Mouse (Mus musculus): ENCODE measurements at regions not wholly inside any gene's neighbourhood (a gene's known extent, or its start where the extent isn't known, plus 50 kb on each side); places are given as distances from the start of the nearest gene placed in this dataset.

GRCm38 (mm10) chr17:73046985-73047384 is 60.8 kb upstream of the Lclat1 start:
- no peak for DNase-seq (ENCODE audit: extremely low read depth, insufficient read length, low spot score)

GRCm38 (mm10) chr17:73048164-73048563 is 59.6 kb upstream of the Lclat1 start:
- DNase-seq (ENCODE audit: extremely low read depth, insufficient read length, low spot score) = no peak

DNA sequence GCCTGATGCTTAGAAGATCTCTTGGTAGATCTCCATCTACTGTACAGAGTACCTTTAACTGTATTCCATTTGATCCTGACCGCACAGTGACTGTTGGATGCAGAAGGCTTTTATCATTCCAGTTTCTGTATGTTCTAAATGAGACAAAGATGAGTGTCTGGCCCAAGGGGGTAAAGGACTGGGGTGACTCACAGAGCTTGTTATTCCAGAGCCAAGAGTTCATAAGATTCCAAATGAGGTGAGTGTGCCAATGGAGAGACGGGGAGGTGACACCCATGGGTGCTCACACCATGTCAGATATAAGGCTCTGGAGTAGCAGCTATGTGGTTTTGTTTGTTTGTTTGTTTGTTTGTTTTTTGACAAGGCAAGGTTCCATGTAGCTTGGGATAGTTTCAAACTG is 54.8 kb upstream of the Lclat1 start:
- DNase-seq (ENCODE audit: extremely low read depth, insufficient read length, low spot score) = no peak

DNA sequence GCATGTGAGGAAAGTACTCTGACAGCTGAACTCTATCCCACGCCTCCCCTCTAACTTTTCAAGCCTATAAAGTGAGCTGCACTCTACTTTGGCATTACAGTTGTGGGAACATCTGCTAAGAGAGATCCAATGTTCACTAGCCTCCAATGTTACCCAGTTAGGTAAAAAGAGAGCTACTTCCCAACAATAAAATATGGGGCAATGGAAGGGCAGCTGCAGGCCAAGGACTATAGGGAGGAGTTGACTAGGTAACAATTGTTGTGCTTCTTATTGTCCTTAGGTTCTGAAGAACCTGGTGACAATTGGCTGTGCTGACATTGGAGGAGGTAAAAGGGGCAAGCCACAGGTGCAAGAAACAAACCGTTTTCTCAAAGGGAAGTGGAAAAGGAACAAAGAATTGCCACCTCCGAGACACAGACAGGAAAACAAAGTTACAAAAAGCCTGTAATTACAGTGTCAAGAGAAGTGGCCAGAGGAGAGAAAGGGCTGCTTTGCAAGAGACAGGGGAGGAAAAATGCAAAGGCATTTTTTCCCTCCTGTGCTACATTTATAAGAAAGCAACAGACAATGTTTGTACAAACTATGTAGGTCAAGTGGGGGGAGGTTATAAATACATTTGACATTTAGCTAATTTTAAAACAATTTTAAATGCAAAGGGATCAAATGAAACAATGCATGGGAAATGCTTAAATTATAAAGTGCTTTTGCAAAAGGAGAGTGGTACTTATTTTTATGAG is 54.1 kb upstream of the Lclat1 start:
- DNase-seq (ENCODE audit: extremely low read depth, insufficient read length, low spot score) = no peak

DNA sequence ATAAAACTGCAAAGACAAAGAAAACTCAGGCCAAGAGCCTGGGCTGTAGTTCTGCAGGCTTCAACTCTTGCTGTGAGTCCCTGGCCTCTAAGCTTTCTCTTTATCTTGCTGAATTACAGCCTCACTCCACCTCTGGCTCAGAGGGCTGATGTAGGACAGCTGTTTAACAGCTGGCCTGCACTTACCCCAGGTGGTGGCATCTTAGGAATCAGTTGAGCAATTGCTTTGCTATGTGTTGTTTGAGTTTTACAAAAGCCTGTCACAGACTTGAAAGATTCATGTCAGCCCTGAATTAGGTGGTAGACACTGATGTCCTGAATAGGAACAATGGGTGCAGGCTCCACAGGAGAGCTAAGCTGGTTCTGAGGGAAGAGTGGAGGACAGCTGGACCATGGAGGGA is 53.6 kb upstream of the Lclat1 start:
- DNase-seq (ENCODE audit: extremely low read depth, insufficient read length, low spot score) = no peak

DNA sequence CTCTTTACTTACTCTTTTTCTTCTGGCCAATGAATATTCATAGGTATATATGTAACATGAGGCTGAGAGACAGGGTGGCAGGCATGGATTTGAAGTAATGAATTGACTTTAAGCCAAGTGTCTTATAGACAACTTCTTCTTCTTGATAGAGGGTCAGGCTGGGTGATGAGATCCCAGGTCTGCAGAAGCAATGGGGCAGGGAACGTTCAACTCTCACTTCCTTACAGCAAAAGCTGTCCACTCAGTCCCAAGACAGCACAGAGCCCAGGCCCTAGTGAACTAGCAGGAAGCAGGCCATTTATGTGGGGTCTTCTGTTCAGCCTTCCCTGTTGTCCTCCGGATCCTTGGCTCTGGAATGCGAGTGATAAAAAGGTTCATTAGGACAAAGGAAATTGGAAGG is 52.6 kb upstream of the Lclat1 start:
- DNase-seq (ENCODE audit: extremely low read depth, insufficient read length, low spot score) = no peak

DNA sequence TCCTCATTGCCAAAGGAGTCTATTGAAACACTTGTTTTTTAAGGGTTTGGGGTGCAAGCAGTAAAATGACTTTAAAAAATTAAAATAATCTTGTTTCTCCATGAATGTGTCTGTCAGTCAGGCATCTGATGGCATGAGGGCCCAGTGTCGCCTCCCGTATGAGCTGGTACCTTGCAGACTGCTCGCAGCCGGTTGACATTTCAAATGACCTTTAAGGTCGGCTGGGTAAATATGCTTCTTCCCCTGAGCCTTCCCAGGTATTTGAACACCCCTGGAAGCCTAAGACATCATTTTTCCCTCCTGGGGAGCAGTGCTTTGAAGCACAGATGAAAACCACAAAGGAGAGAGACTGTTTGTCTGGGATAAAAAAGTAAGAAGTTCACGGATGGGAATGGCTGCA is 52.2 kb upstream of the Lclat1 start:
- no peak for DNase-seq (ENCODE audit: extremely low read depth, insufficient read length, low spot score)

DNA sequence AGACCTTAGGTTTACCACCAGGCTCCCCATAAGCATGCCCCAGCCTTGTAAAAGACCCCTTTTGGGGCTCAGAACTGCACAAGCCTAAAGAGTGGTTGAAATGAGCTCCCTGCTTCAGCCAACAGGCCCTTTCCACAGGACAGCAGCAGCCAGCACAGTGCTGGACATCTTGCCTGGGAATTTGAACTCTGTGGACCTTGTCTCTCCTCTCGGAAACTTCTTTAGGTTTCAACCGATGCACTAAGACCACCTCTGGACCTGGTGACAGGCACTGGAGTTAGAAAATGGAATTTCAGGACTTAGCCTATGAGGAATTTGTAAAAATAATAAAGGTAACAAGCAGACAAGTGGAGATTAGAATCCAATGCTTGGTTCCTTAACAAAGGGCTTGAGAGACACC is 51.2 kb upstream of the Lclat1 start:
- no peak for DNase-seq (ENCODE audit: extremely low read depth, insufficient read length, low spot score)
